Mouse (Mus musculus): ENCODE measurements at regions not wholly inside any gene's neighbourhood (a gene's known extent, or its start where the extent isn't known, plus 50 kb on each side); places are given as distances from the start of the nearest gene placed in this dataset.

GRCm38 (mm10) chr14:67181586-67181985 is 1172.6 kb upstream of the Gulo start:
- DNase-seq (ENCODE audit: low read depth): peak; percentile 60
- TF ChIP-seq CTCF (IDR thresholded peaks at IDR 0.05; ENCODE audit: borderline replicate concordance, extremely low read depth, insufficient read depth, insufficient read length) (no peak), POLR2A (IDR thresholded peaks at IDR 0.05; ENCODE audit: borderline replicate concordance, extremely low read depth, insufficient read depth, insufficient read length, poor library complexity, severe bottlenecking) (no peak)

- peak; percentile 80 for DNase-seq (ENCODE audit: low read depth)
- no peak for TF ChIP-seq CTCF (IDR thresholded peaks at IDR 0.05; ENCODE audit: borderline replicate concordance, extremely low read depth, insufficient read depth, insufficient read length)
Measured at GRCm38 (mm10) chr14:67179549-67179948, 1170.5 kb upstream of the Gulo start.

DNA sequence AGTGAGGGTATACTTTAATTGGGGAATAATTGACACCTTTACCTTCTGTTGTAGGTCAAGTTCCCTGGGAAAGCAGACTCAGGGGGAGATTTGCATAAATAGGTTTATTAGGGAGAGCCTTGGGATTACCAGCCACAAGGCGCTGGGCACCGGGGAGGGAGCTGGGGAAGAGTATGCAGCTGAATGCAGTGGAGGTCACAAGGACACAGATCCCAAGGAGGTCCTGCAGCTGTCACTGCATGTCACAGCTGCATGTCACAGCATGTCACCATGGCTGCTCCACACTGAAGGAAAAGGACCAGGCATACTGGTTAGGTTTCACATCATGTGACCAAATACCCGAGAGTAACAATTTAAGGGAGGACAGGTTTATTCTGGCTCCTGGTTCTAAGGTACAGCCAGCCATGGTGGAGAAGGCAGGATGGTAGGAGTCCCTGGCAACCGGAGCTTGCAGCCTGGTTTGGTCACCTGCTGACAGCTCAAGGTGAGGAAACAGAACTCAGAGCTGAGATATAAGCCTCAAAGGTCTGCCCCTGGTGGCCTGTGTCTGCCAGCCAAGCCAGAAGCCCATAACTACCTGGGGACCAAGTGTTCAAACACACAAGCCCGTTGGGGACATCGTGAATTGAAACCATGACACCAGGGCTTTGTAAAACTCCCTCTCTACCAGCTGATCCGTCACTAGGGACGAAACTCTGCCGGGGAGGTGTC is 1169.5 kb upstream of the Gulo start:
- TF ChIP-seq CTCF (IDR thresholded peaks at IDR 0.05; ENCODE audit: borderline replicate concordance, extremely low read depth, insufficient read depth, insufficient read length): no peak
- no peak for TF ChIP-seq POLR2A (IDR thresholded peaks at IDR 0.05; ENCODE audit: borderline replicate concordance, extremely low read depth, insufficient read depth, insufficient read length, poor library complexity, severe bottlenecking)
- DNase-seq (ENCODE audit: low read depth): no peak

GRCm38 (mm10) chr14:67176672-67177071 is 1167.7 kb upstream of the Gulo start:
- TF ChIP-seq POLR2A (IDR thresholded peaks at IDR 0.05; ENCODE audit: borderline replicate concordance, extremely low read depth, insufficient read depth, insufficient read length, poor library complexity, severe bottlenecking): no peak
- TF ChIP-seq CTCF (IDR thresholded peaks at IDR 0.05; ENCODE audit: borderline replicate concordance, extremely low read depth, insufficient read depth, insufficient read length): no peak
- no peak for DNase-seq (ENCODE audit: low read depth)

DNA sequence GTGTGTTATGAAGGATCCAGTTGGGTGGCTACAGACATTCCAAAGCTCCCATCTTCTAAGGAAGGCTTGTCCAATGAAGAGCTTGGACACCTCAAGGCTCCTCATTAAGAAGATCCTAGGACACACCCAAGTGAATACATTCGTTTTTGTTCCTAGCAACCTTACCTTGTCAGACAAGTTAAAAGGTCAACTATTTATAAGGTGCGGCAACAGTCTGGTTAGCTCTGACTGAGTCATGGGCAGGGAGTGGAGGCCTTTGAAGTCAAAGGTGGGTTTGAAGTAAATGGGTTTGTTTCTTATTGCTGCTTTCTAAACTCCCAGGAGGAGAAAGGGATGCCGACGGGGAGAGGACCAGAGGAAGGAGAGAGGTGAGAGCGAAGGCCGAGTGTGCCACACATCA is 1167.1 kb upstream of the Gulo start:
- no peak for DNase-seq (ENCODE audit: low read depth)
- no peak for TF ChIP-seq CTCF (IDR thresholded peaks at IDR 0.05; ENCODE audit: borderline replicate concordance, extremely low read depth, insufficient read depth, insufficient read length)
- TF ChIP-seq POLR2A (IDR thresholded peaks at IDR 0.05; ENCODE audit: borderline replicate concordance, extremely low read depth, insufficient read depth, insufficient read length, poor library complexity, severe bottlenecking): no peak

GRCm38 (mm10) chr14:67174929-67175328 is 1165.9 kb upstream of the Gulo start:
- TF ChIP-seq POLR2A (IDR thresholded peaks at IDR 0.05; ENCODE audit: borderline replicate concordance, extremely low read depth, insufficient read depth, insufficient read length, poor library complexity, severe bottlenecking): no peak
- TF ChIP-seq CTCF (IDR thresholded peaks at IDR 0.05; ENCODE audit: borderline replicate concordance, extremely low read depth, insufficient read depth, insufficient read length): no peak
- DNase-seq (ENCODE audit: low read depth): no peak

- TF ChIP-seq CTCF (IDR thresholded peaks at IDR 0.05; ENCODE audit: borderline replicate concordance, extremely low read depth, insufficient read depth, insufficient read length) (no peak), POLR2A (IDR thresholded peaks at IDR 0.05; ENCODE audit: borderline replicate concordance, extremely low read depth, insufficient read depth, insufficient read length, poor library complexity, severe bottlenecking) (no peak)
- DNase-seq (ENCODE audit: low read depth): peak; percentile 78
Measured at GRCm38 (mm10) chr14:67170801-67171200, 1161.8 kb upstream of the Gulo start.

DNA sequence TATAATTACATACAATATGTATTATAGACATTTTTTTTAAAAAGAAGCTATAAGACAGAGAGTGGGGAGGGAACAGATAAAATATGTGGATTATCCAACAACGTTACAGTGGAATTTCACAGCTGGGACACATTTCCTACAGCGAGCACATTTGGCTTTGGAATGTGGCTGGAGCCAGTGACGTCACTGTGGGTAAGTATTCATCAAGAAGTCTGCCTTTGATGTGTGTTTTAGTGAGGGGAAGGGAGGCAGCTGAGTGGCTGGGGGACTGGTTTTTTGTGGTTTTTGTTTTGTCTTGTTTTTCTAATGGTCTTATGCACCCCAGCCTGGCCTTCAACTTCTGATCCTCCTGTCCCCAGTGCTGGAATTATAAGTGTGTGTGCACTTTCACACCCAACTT is 1161.2 kb upstream of the Gulo start:
- no peak for DNase-seq (ENCODE audit: low read depth)
- TF ChIP-seq POLR2A (IDR thresholded peaks at IDR 0.05; ENCODE audit: borderline replicate concordance, extremely low read depth, insufficient read depth, insufficient read length, poor library complexity, severe bottlenecking) (no peak), CTCF (IDR thresholded peaks at IDR 0.05; ENCODE audit: borderline replicate concordance, extremely low read depth, insufficient read depth, insufficient read length) (no peak)

- no peak for DNase-seq (ENCODE audit: low read depth)
- TF ChIP-seq POLR2A (IDR thresholded peaks at IDR 0.05; ENCODE audit: borderline replicate concordance, extremely low read depth, insufficient read depth, insufficient read length, poor library complexity, severe bottlenecking) (no peak), CTCF (IDR thresholded peaks at IDR 0.05; ENCODE audit: borderline replicate concordance, extremely low read depth, insufficient read depth, insufficient read length) (no peak)
Measured at GRCm38 (mm10) chr14:67169201-67169600, 1160.2 kb upstream of the Gulo start.

- TF ChIP-seq CTCF (IDR thresholded peaks at IDR 0.05; ENCODE audit: borderline replicate concordance, extremely low read depth, insufficient read depth, insufficient read length) (no peak), POLR2A (IDR thresholded peaks at IDR 0.05; ENCODE audit: borderline replicate concordance, extremely low read depth, insufficient read depth, insufficient read length, poor library complexity, severe bottlenecking) (no peak)
- DNase-seq (ENCODE audit: low read depth): no peak
Measured at GRCm38 (mm10) chr14:67159996-67160395, 1151.0 kb upstream of the Gulo start.

DNA sequence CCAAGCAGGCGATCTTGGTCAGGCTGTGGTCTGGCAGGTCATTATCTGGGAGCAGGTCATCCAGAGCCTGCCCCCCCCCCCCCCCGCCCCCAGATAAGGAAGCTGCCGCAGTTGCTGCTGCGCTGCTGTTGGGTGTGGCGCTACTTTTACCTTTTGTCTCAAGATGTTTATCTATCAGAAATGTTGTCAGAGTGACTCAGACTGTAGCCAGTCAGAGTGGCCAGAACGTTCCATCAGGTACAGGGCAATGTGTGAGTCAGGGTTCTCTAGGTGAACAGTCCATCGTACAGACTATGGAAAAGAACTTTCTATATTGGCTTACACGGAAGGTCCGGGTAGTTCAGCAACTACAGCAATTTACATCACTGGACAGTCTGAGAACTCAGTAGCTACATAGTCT is 1149.9 kb upstream of the Gulo start:
- no peak for DNase-seq (ENCODE audit: low read depth)
- no peak for TF ChIP-seq POLR2A (IDR thresholded peaks at IDR 0.05; ENCODE audit: borderline replicate concordance, extremely low read depth, insufficient read depth, insufficient read length, poor library complexity, severe bottlenecking)
- no peak for TF ChIP-seq CTCF (IDR thresholded peaks at IDR 0.05; ENCODE audit: borderline replicate concordance, extremely low read depth, insufficient read depth, insufficient read length)

GRCm38 (mm10) chr14:67156366-67156765 is 1147.4 kb upstream of the Gulo start:
- DNase-seq (ENCODE audit: low read depth): no peak
- no peak for TF ChIP-seq POLR2A (IDR thresholded peaks at IDR 0.05; ENCODE audit: borderline replicate concordance, extremely low read depth, insufficient read depth, insufficient read length, poor library complexity, severe bottlenecking)
- no peak for TF ChIP-seq CTCF (IDR thresholded peaks at IDR 0.05; ENCODE audit: borderline replicate concordance, extremely low read depth, insufficient read depth, insufficient read length)

Measured in brain, embryonic 14.5 days (tissue).